Mouse (Mus musculus): ENCODE measurements around the gene Aass.

Aass gene

DNA sequence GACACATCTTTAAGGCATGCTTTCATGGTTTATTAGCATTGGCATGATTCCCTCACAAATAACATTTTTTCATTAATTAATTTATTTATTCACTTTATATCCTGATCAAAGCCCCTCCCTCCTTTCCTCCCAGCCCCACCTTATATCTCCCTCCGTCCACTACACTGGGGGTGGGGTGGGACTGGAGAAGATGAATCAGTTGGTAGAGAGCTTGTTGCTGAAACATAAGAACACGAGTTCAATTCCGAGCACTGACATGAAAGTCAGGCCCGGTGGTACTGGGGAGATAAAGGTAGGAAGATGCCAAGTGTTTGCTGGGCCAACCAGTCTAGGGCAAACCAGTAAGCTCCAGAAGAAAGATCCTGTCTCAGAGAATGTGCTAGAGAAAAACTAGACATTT, 84.0 kb downstream of the Aass start:
- no peak for DNase-seq (ENCODE audit: low spot score)

DNA sequence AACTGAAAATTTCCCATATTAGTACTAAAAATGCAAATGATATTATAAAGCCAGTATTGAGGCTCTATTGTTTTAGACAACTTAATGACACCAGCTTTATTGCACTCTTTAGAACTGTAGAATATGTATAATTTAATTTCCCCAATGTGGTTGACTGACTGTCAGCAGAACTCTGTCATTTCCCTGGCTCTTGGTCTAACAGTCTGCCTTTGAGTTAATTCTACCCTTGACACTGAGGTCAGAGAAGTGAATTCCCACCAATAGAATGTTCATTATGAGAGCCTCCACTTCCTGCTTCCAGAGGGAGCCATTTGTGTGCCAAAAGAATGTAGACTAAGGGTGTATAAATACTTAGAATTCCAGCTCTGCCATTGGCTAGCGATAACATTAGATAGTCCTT, 104.5 kb downstream of the Aass start:
- no peak for DNase-seq (ENCODE audit: low spot score)
